Mouse (Mus musculus) adipose tissue, adult 10 weeks (tissue): ENCODE results near the gene 1700093K21Rik. TPM values are rescaled to one million over a fixed set of nuclear protein-coding genes. Genes with fewer than 3 reads are reported as not detected.

ENCODE experiments used
- polyA plus RNA-seq: library from polyadenylated mRNA; stranded (reverse); fragments of 350-450 nt; fragmentation: Illumina TruSeq; extraction: RNeasy Lipid Tissue Mini Kit (QIAGEN cat#74804); gene quantifications from one replicate; pipeline ENCODE4 v1.2.3, GENCODE M21; 2014; ENCODE audit warnings: low read depth, low replicate concordance

Gene 1700093K21Rik
- polyA plus RNA-seq = 4.7 TPM

DNA sequence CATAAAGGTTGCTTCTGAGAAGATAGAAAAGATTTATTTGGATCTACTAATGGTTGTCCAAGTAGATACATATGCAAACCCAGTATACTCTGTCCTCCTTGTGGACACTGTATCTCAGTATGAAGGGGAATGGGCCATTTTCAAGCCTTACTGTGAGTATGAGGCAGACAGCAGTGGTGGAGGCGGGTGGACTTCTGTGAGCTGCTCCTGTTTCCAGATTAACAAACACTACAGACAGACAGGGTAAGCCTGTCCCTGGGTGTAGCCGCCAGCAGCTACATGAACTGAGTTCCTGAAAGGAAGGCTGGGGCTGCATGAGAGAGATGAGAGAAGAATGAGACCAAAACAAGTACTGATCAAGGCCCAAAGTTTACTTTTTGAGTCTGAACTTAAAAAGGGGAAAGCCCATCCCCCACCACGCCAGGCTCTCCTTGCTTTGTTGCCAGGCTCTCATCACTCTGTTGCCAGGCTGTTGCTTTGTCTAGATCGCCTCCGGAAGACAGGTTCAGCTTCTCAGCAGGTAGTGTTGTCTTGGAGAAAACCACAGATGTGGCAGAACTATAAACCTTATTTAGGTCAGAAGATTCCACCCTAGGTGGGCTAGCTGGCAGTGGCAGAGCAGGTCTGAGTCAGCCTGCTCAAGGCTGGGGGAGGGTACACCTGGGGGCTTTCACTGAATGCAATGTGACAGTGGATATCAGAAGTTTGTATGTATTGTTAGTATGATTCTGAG is at the start of gene 1700093K21Rik:
TSS of gene 1700093K21Rik (minus strand) at position 683 of the 733 bp plus-strand sequence.

DNA sequence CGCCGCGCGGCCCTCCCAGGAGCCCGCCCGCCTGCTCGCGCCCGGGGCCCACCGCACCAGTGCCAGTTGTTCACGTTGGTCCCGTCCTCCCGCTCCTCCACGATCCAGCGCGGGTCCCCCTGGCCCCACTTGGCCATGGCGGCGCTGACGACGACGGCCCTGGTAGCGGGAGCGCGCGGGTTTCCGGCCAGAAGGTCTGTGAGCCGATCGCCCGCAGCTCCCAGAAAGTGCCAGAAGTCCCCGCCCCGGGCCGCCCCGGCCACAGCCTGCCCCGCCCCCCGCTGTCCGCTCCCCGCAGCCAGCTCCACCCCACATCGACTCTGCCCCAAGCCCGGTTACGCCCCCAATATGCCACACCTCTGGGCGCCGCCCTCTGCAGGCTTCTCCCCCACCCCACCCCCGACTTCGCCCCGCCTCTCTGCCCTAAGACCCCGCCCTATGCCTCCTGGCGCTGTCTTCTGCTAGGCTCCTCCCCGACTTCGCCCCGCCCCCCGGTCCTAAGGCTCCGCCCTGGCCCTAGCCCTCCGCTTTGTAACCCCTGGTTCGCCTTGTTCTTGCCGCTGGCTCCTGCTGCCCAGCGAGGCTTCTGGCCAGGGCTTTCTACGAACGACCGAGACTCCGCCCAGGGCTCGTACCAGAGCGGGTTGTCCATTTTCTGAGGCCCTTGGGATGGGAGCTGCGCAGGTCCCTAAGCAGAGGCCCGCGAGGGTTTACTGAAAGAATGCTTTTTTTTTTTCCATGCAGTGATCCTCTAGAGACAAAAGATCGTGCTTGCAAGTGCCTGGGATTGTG is 23.0 kb downstream of the 1700093K21Rik start, which contains the start of gene Ahsa2:
TSS of gene Ahsa2 (minus strand) at position 313 of the 792 bp plus-strand sequence.

Other genes starting within 250 kb of the 1700093K21Rik start
- 43.3 TPM for gene Usp34, start 214.3 kb downstream of the 1700093K21Rik start, polyA plus RNA-seq
- 32.1 TPM for gene Ahsa2, start 23.1 kb downstream of the 1700093K21Rik start, polyA plus RNA-seq
- gene 0610010F05Rik, start 112.5 kb upstream of the 1700093K21Rik start, polyA plus RNA-seq = 13.8 TPM
- 17.3 TPM for gene Pus10, start 144.5 kb upstream of the 1700093K21Rik start, polyA plus RNA-seq
- gene Pex13, start 144.8 kb upstream of the 1700093K21Rik start, polyA plus RNA-seq = 25.3 TPM
- gene Rel, start 249.8 kb upstream of the 1700093K21Rik start, polyA plus RNA-seq = 1.6 TPM